Mouse (Mus musculus) 416B (cell line): ENCODE results near the gene H2-M10.6.

Experiments
- DNase-seq: peaks from one replicate; pipeline ENCODE4 v3.0.0; 2011; ENCODE audit warnings: low read depth

The H2-M10.6 gene

GRCm38 (mm10) chr17:36840961-36841445 is 29.0 kb downstream of the H2-M10.6 start:
- no peak for DNase-seq

DNA sequence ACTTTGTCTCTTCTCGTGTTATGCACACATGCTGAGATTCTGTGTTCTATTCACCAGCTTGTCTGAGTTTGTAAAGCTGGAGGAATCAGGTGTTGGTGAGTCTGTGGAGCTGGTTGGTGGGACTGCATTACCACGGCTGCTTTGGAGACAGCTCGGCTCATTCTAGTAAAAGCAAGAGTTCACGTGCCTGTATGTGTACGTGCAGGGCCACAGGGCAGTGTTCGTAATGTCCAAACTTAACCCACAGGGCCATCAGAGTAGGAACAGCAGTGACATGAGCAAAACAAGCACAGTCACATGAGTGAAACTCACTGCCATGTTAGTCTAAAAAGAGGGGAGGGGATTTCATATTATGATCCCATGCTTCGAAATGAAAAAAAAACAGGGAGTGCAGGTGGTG is 31.7 kb downstream of the H2-M10.6 start:
- DNase-seq: no peak

- peak; percentile 56 for DNase-seq
Observed at GRCm38 (mm10) chr17:36844286-36844719, 32.3 kb downstream of the H2-M10.6 start.

DNA sequence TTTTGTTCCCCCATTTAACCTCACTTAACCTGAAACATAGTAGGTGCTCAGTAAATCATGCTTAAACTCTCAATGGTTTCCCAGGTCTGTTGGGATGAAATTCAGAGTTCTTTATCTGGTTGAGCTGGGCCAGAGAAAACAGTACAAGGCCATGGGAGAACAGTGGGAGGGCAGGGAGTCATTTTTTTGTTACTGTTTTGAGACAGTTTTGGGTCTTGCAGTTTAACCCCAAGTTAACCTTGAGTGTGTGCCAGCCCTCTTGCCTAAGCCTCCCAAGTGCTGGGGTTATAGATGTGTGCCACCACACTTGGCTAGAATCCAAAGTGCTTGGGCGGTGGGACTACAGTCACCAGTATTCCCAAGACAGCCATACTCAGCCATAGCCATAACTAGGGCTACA is 32.8 kb downstream of the H2-M10.6 start:
- DNase-seq: peak; percentile 72

DNA sequence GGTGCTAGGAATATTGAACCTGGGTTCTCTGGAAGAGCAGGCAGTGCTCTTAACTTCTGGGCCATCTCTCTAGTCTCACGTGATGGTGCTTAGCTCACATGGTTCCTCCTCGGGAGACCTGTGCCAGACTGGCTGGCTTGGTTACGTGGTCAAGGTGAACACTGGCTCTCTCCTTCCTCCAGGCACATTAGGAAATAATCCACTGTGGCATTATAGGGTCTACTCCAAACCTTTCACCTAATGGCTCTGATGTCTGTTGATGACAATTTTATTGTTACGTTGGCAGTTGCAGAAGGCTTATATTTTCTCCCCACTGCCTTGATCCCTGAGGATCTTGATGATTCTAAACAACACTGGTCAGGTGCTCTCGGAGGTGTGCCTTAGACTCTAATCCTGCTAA is 36.9 kb downstream of the H2-M10.6 start:
- DNase-seq: no peak

- DNase-seq: no peak
Observed at GRCm38 (mm10) chr17:36849992-36850391, 38.0 kb downstream of the H2-M10.6 start.

DNA sequence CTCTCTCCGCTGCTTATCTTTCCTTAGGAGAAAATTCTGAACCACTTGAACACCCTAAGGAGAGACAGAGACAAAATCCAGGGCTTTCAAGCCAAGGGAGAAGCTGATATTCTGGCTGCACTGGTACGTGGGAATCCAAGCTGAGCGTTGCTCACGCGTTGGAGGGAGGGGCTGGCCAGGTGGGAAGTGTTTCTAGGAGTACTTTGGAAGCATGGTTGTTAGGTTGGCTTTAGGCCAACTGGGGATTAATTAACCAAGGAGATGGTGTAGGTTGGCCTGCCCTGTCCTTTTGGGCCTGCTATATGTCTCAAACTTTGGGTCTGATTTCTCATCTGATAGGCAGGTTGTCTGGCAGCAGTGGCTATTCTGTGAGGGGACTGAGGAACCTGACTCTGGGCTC is 39.2 kb downstream of the H2-M10.6 start:
- DNase-seq: no peak

- DNase-seq: no peak
Observed at GRCm38 (mm10) chr17:36851627-36852026, 39.7 kb downstream of the H2-M10.6 start.

DNA sequence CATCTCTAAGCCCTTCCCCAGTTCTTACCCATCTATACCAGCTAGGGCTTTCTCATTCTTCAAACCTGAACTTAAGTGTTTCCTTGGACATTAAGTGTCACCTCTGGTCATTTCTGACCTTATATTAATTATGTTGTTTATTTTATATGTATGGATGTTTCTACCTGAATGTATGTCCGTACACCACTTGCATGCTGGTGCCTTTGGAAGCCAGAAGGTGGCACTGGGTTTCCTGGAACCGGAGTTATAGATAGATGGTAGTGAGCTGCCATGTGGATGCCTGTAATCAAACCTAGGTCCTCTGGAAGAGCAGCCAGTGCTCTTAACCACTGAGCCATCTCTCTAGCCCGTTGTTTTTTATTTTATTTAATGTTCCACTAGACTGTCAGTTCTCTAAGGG is 43.5 kb downstream of the H2-M10.6 start:
- no peak for DNase-seq

GRCm38 (mm10) chr17:36856236-36856635 is 44.3 kb downstream of the H2-M10.6 start:
- no peak for DNase-seq

DNA sequence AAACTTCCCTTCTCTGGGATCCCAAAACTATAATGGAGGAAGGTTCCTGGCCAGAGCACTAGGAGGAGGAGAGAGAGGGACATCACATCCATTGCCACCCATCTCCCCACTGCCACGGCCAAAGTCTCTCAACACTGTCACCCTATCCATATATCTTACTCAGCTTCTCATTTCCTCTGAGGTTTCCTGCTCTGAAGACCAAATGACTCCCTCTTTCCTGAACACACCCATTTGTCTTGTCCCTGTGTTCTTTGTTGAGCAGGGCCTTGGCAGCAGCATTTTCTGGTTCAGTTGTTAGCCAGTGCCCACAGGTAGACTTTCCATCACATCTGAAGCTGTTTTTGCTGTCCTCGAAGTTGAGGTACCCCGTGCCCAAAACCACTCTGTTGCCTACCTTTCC is 46.2 kb downstream of the H2-M10.6 start:
- peak; percentile 71 for DNase-seq

DNA sequence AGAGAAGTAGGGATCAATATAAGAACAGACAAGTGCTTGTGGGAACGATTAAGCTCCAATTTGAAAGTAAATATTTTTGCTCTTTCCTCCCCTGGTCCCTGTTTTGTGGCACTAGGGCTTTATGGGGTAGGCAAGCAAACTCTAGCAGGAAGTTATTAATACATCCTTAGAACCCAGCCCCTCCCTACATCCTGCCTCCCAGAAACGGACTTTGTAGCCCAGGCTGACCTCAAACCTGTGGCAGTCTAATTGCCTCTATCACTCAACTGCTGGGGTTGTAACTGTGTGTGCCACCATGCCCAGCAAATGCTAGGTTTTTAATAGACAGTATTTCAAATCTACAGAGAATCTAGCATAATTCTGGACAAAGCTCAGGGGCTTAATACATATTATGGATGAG is 49.7 kb downstream of the H2-M10.6 start:
- no peak for DNase-seq
